Mouse (Mus musculus) spleen, adult 2 months (tissue): ENCODE data around the gene Kdm5b.

ENCODE experiments used
- CTCF ChIP-seq: fragments of 200-500 bp; IDR thresholded peaks from 2 replicates; pipeline ENCODE4 v1.5.1; 2011; ENCODE audit warnings: mild to moderate bottlenecking, inconsistent platforms; ENCODE audit not compliant: insufficient read depth, insufficient read length, insufficient replicate concordance; ENCODE audit errors: extremely low read depth
- POLR2A ChIP-seq: fragments of 200-500 bp; IDR thresholded peaks from 2 replicates; pipeline ENCODE4 v1.6.1; 2011; ENCODE audit warnings: low read depth, low read length, inconsistent platforms

GRCm38 (mm10) chr1:134559976-134560375, at the start of gene Kdm5b:
- no peak for TF ChIP-seq CTCF
- TF ChIP-seq POLR2A = peak; percentile 95
